ENCODE assay signal across 9 mouse cellular contexts in genomic region chr5:106459120-106459641, GRCm38 (mm10). TPM values are rescaled to one million over a fixed set of nuclear protein-coding genes. Genes with fewer than 3 reads are reported as not detected.
DNase-seq lines count a peak whose midpoint lies in the region; ATAC-seq and TF ChIP-seq lines count a peak whose summit lies in the region.
"Had no signal": no experiment of that assay in that cellular context is flagged by ENCODE, and none has a peak within 500 bp of the region (broad histone marks: within the 10 kb centered on the region; RNA-seq: fewer than 3 reads in every experiment).

No protein-coding gene starts in this region.

- H3K27ac ChIP-seq in liver, embryonic 12.5 days, result no peak overlapping the region
- H3K27ac ChIP-seq in liver, postnatal 0 days (ENCODE audit: low read depth), result no peak overlapping the region
- no peak overlapping the region for H3K27ac ChIP-seq in embryonic facial prominence, embryonic 14.5 days (replicated peaks; ENCODE audit: low read depth, low read length)
- H3K27ac ChIP-seq in intestine, embryonic 14.5 days (ENCODE audit: low read depth), result no peak overlapping the region
- H3K27ac ChIP-seq in olfactory bulb, adult 2 months (ENCODE audit: insufficient read depth, low read depth, low read length), result no peak overlapping the region

- no peak for TF ChIP-seq EP300 in liver, postnatal 0 days (IDR thresholded peaks at IDR 0.05; ENCODE audit: low read depth)

- TF ChIP-seq POLR2A in olfactory bulb, adult 2 months (IDR thresholded peaks at IDR 0.05; ENCODE audit: insufficient read depth, low read depth, low read length), result no peak

- no peak overlapping the region for H3K9ac ChIP-seq in liver, embryonic 12.5 days
- H3K9ac ChIP-seq in liver, postnatal 0 days (replicated peaks), result no peak overlapping the region
- peak overlapping the region; percentile 42; the same call in 1 of the 2 replicates for H3K9ac ChIP-seq in embryonic facial prominence, embryonic 14.5 days (ENCODE audit: low read depth, low read length)
- no peak overlapping the region for H3K9ac ChIP-seq in intestine, embryonic 14.5 days (ENCODE audit: low read length)

- no peak for TF ChIP-seq CTCF in liver, postnatal 0 days (IDR thresholded peaks at IDR 0.05; ENCODE audit: low read depth)
- TF ChIP-seq CTCF in olfactory bulb, adult 2 months (IDR thresholded peaks at IDR 0.05; ENCODE audit: insufficient read depth, low read depth, low read length), result no peak

- ATAC-seq in liver, embryonic 12.5 days, result no peak
- ATAC-seq in liver, postnatal 0 days, result no peak
- ATAC-seq in embryonic facial prominence, embryonic 14.5 days (ENCODE audit: low read depth), result no peak
- ATAC-seq in intestine, embryonic 14.5 days (replicated peaks; ENCODE audit: low FRiP score, low TSS enrichment, low read depth), result no peak
- no peak for ATAC-seq in granulocyte monocyte progenitor cell, adult 5-6 weeks (replicated peaks; ENCODE audit: poor library complexity, severe bottlenecking)

- no peak for DNase-seq in liver, postnatal 0 days
- no peak for DNase-seq in embryonic facial prominence, embryonic 14.5 days (ENCODE audit: low spot score)
- DNase-seq in intestine, embryonic 14.5 days (ENCODE audit: low spot score), result peak; percentile 70
- no peak for DNase-seq in right cerebral cortex, adult 2 months (ENCODE audit: low spot score in 2 of 2)
- DNase-seq in layer of hippocampus, postnatal 10 days (ENCODE audit: low spot score in 2 of 2), result no peak

- H3K27me3 ChIP-seq in liver, embryonic 12.5 days (replicated peaks), result peaks cover 98% of the 10 kb centered on the region
- H3K27me3 ChIP-seq in liver, postnatal 0 days (ENCODE audit: insufficient read depth, low read length), result peaks cover 98% of the 10 kb centered on the region
- peaks cover 97% of the 10 kb centered on the region for H3K27me3 ChIP-seq in embryonic facial prominence, embryonic 14.5 days (replicated peaks; ENCODE audit: control insufficient read depth, insufficient read depth, low read length)
- peaks cover 100% of the 10 kb centered on the region for H3K27me3 ChIP-seq in intestine, embryonic 14.5 days (replicated peaks; ENCODE audit: control insufficient read depth, insufficient read depth, low read length)

- 3% methylated on average over 31 of the region's 31 CpGs for WGBS in liver, embryonic 12.5 days (ENCODE audit: insufficient replicate concordance)
- 2% methylated on average over 31 of the region's 31 CpGs for WGBS in liver, postnatal 0 days (ENCODE audit: insufficient replicate concordance)
- WGBS in embryonic facial prominence, embryonic 14.5 days, result under 1% methylated on average over 29 of the region's 31 CpGs
- under 1% methylated on average over 31 of the region's 31 CpGs for WGBS in intestine, embryonic 14.5 days
- WGBS in olfactory bulb, adult 2 months, result 1% methylated on average over 31 of the region's 31 CpGs

- peak overlapping the region; percentile 67 for H3K4me2 ChIP-seq in liver, embryonic 12.5 days
- H3K4me2 ChIP-seq in liver, postnatal 0 days (ENCODE audit: low read depth, low read length), result no peak overlapping the region
- peak overlapping the region; percentile 91 for H3K4me2 ChIP-seq in embryonic facial prominence, embryonic 14.5 days (ENCODE audit: low read depth, low read length)
- peak overlapping the region; percentile 70 for H3K4me2 ChIP-seq in intestine, embryonic 14.5 days (ENCODE audit: low read length)

- H3K36me3 ChIP-seq in liver, embryonic 12.5 days, result no peaks in the 10 kb centered on the region
- no peaks in the 10 kb centered on the region for H3K36me3 ChIP-seq in liver, postnatal 0 days (replicated peaks; ENCODE audit: insufficient read depth, low read length)
- no peaks in the 10 kb centered on the region for H3K36me3 ChIP-seq in embryonic facial prominence, embryonic 14.5 days (ENCODE audit: control insufficient read depth, insufficient read depth, low read length)
- H3K36me3 ChIP-seq in intestine, embryonic 14.5 days (ENCODE audit: control insufficient read depth, insufficient read depth, low read length), result no peaks in the 10 kb centered on the region

- 0 out of 2 replicates have a peak, but pooled peaks cover 7% of the 10 kb centered on the region for H3K4me1 ChIP-seq in liver, embryonic 12.5 days
- peaks cover 6% of the 10 kb centered on the region for H3K4me1 ChIP-seq in liver, postnatal 0 days (ENCODE audit: insufficient read depth)
- H3K4me1 ChIP-seq in embryonic facial prominence, embryonic 14.5 days (ENCODE audit: control insufficient read depth, insufficient read depth, low read length), result peaks cover 13% of the 10 kb centered on the region; the same call in 1 of the 2 replicates
- H3K4me1 ChIP-seq in intestine, embryonic 14.5 days (replicated peaks; ENCODE audit: control insufficient read depth, insufficient read depth, low read length), result 0 out of 2 replicates have a peak, but pooled peaks cover 4% of the 10 kb centered on the region
- H3K4me1 ChIP-seq in olfactory bulb, adult 2 months (ENCODE audit: control insufficient read depth, insufficient read depth, low read length), result no peaks in the 10 kb centered on the region

- 0 out of 2 replicates have a peak overlapping the region, but pooled peaks have one; percentile 48 for H3K4me3 ChIP-seq in liver, embryonic 12.5 days
- no peak overlapping the region for H3K4me3 ChIP-seq in liver, postnatal 0 days (ENCODE audit: low read depth, low read length)
- H3K4me3 ChIP-seq in embryonic facial prominence, embryonic 14.5 days (ENCODE audit: low read depth, low read length), result peak overlapping the region; percentile 51
- no peak overlapping the region for H3K4me3 ChIP-seq in intestine, embryonic 14.5 days (ENCODE audit: low read depth, low read length)
- 0 out of 2 replicates have a peak overlapping the region, but pooled peaks have one; percentile 28 for H3K4me3 ChIP-seq in olfactory bulb, adult 2 months (ENCODE audit: insufficient read depth, low read depth, low read length)

- no peaks in the 10 kb centered on the region for H3K9me3 ChIP-seq in liver, embryonic 12.5 days (replicated peaks)
- H3K9me3 ChIP-seq in liver, postnatal 0 days (ENCODE audit: low read length), result no peaks in the 10 kb centered on the region
- H3K9me3 ChIP-seq in embryonic facial prominence, embryonic 14.5 days (ENCODE audit: control insufficient read depth, low read length), result no peaks in the 10 kb centered on the region
- H3K9me3 ChIP-seq in intestine, embryonic 14.5 days (ENCODE audit: control insufficient read depth, low read length), result no peaks in the 10 kb centered on the region

RNA-seq across cellular contexts. Expression of gene Barhl2, which starts 1.2 kb away (rescaled TPM):
- not detected in 2 replicates for polyA plus RNA-seq in liver, embryonic 12.5 days (2016; fragmentation: Nextera tagmentation; extraction: Ambion mirVana)
- polyA plus RNA-seq in liver, postnatal 0 days (2015; fragmentation: Nextera tagmentation; extraction: Ambion mirVana), result not detected in 2 replicates
- polyA plus RNA-seq in embryonic facial prominence, embryonic 14.5 days (2014; fragmentation: Nextera tagmentation; extraction: Ambion mirVana), result not detected in 2 replicates
- polyA plus RNA-seq in intestine, embryonic 14.5 days (2014; fragmentation: Nextera tagmentation; extraction: Ambion mirVana), result not detected in 2 replicates
- not detected in 2 replicates for polyA plus RNA-seq in olfactory bulb, adult 2 months (2012; ENCODE audit: insufficient read depth, insufficient read length, low replicate concordance, missing spikeins)
- under 1 TPM; 0.46 to 0.51 TPM for total RNA-seq in layer of hippocampus, postnatal 10 days (2021)
- not detected in 2 replicates for total RNA-seq in granulocyte monocyte progenitor cell, adult 5-6 weeks (2014; fragmentation: Nextera tagmentation)
- total RNA-seq in granulocyte monocyte progenitor cell, adult 5-6 weeks (2017), result not detected in 2 replicates
- total RNA-seq: heart, adult 18-20 months had no signal

Comparison
In these comparisons a context has a peak if more than half of its experiments do, and no peak if none do; other contexts are left out.
1. H3K4me3 ChIP-seq: peak in liver, embryonic 12.5 days (single experiment), embryonic facial prominence, embryonic 14.5 days (single experiment) and olfactory bulb, adult 2 months (single experiment); none in liver, postnatal 0 days (single experiment) and intestine, embryonic 14.5 days (single experiment).